Mouse (Mus musculus) heart, postnatal 0 days (tissue): ENCODE results near the gene Ttll6. TPM values are rescaled to one million over a fixed set of nuclear protein-coding genes. Genes with fewer than 3 reads are reported as not detected.

Experiments used
- ATAC-seq: fragments of 200-750 bp; cut with Nextera tagmentation; 2 replicates; pipeline ENCODE4 v1.8.0; 2017; ENCODE audit warnings: low read depth, moderate number of reproducible peaks, moderate library complexity; ENCODE audit not compliant: insufficient read depth
- DNase-seq: peaks from one replicate; pipeline ENCODE4 v3.0.0-alpha.2; 2016; ENCODE audit warnings: low spot score
- H3K27ac ChIP-seq: fragments of 300-500 bp; sonication (generic); 2 replicates; pipeline ENCODE4 v1.5.1; 2014; ENCODE audit warnings: low read depth, mild to moderate bottlenecking
- H3K27me3 ChIP-seq: fragments of 300-500 bp; sonication (generic); 2 replicates; pipeline ENCODE4 v1.6.1; 2014; ENCODE audit warnings: low read length, mixed read lengths; ENCODE audit not compliant: control insufficient read depth, insufficient read depth
- H3K36me3 ChIP-seq: fragments of 300-500 bp; sonication (generic); replicated peaks from 2 replicates; pipeline ENCODE4 v1.6.1; 2014; ENCODE audit warnings: low read length, mixed read lengths; ENCODE audit not compliant: control insufficient read depth, insufficient read depth
- H3K4me1 ChIP-seq: fragments of 300-500 bp; sonication (generic); 2 replicates; pipeline ENCODE4 v1.6.1; 2014; ENCODE audit warnings: antibody characterized with exemption; ENCODE audit not compliant: control insufficient read depth, insufficient read depth
- H3K4me2 ChIP-seq: fragments of 300-500 bp; sonication (generic); 2 replicates; pipeline ENCODE4 v1.6.1; 2014; ENCODE audit warnings: low read depth, mild to moderate bottlenecking, low read length, moderate library complexity
- H3K4me3 ChIP-seq: fragments of 300-500 bp; sonication (generic); 2 replicates; pipeline ENCODE4 v1.5.1; 2014; ENCODE audit warnings: low read depth, low read length
- H3K9ac ChIP-seq: fragments of 300-500 bp; sonication (generic); replicated peaks from 2 replicates; pipeline ENCODE4 v1.6.1; 2014; ENCODE audit warnings: low read depth, low read length, mixed read lengths
- H3K9me3 ChIP-seq: fragments of 300-500 bp; sonication (generic); replicated peaks from 2 replicates; pipeline ENCODE4 v1.6.1; 2016; ENCODE audit warnings: low read length; ENCODE audit not compliant: control insufficient read depth
- CTCF ChIP-seq: IDR thresholded peaks from 2 replicates; pipeline ENCODE4 v1.5.1; 2016; ENCODE audit warnings: antibody characterized with exemption, control low read depth, low read depth
- EP300 ChIP-seq: IDR thresholded peaks from 2 replicates; pipeline ENCODE4 v1.6.1; 2016; ENCODE audit warnings: antibody characterized with exemption, low read depth
- WGBS: fragments of 180-500 bp; shearing (Covaris S2); extraction: QIAGEN DNeasy Blood & Tissue Kit; methylation state at CpG from one replicate; pipeline ENCODE4 v1.1.7; 2014; 5-methylcytosine and 5-hydroxymethylcytosine counted together
- polyA plus RNA-seq: library from polyadenylated mRNA; unstranded; fragments of >200 nt; fragmentation: Nextera tagmentation; extraction: Ambion mirVana; gene quantifications from 2 replicates; pipeline ENCODE4 v1.2.1, GENCODE M21; 2015
- total RNA-seq: library from RNA; depleted of rRNA; stranded (reverse); fragments of >200 nt; gene quantifications from 2 replicates; pipeline ENCODE4 v1.2.3, GENCODE M21; 2014; ENCODE audit warnings: low replicate concordance

The Ttll6 gene
- total and polyA plus RNA-seq, 2 experiments from 2014 or later, result not detected

DNA sequence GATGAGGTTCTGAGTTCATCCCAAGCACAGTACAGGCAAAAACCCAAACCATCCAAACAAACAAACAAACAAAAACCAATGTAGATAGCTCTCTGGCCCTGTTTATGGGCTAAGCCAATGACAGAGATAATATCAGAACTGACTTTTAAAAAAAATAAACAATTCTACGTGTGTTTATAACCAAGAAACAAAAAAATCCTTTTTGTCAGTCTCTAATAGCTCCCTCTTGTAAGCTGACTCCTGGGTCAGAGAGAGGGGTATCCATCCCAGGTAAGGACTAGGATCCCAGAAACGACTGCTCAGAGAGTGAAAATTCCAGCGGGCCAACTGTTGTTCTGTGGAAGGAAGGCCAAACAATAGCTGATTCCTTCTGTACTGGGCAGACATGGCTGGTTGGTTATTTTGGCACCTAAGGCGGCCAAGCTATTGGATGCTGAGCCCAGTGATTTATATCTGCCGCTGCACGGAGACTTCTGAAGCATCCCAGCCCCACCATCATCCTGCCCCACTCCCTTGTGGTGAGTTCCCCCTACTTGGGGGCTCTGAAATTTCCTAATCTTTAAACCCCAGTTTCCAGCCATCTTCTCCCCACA lies 45.4 kb downstream of the Ttll6 start:
- WGBS, result under 1% methylated on average over 6 of the region's 6 CpGs
- ATAC-seq, result no peak

DNA sequence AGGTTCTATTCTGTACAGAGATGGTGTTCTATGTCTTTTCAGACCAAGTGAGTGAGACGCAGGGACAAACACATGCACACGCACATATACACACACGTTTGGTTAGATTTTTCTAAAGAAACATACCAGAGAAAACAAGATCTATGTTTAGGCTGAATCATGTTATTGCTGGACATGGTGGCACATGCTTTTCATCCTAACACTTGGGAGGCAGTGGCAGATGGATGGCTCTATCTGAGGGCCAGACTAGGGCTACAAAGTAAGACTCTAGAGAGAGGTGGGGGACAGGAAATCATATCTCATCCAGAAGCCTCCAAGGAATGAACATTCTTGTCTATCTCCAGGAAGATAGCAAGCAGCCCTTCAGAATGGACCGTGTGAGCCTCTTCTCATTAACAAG lies 47.5 kb downstream of the Ttll6 start:
- 17% methylated on average over 4 of the region's 4 CpGs for WGBS
- ATAC-seq (no peak), DNase-seq (no peak)

More for the DNA sequence above, 45.4 kb downstream of the Ttll6 start:
- peaks cover 6% of the 10 kb centered on the region for H3K9me3 ChIP-seq
- TF ChIP-seq EP300 (no peak), CTCF (no peak)
- H3K9ac ChIP-seq, result no peak overlapping the region
- H3K36me3 ChIP-seq, result no peaks in the 10 kb centered on the region
- no peak overlapping the region for H3K27ac ChIP-seq
- H3K4me1 ChIP-seq, result no peaks in the 10 kb centered on the region
- peaks cover 100% of the 10 kb centered on the region for H3K27me3 ChIP-seq
- no peak for DNase-seq
- no peak overlapping the region for H3K4me3 ChIP-seq
- H3K4me2 ChIP-seq, result no peak overlapping the region

DNA sequence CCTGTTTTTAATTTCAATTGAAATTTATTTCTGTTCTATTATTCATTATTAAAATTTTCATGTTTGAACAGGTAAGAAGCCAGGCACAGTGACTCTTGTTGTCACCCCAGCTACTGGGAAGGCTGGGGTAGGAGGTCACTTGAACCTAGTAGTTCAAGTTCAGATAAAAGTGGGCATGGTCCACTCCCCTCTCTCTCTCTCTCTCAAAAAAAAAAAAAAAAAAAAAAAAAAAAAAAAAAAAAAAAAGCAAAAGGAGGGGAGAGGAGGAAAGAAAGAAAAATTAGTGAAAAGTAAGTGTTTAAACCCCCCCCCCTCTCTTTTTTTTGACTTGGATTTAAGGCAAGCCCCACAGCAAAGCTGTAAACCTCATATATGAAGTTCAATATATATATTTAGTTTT lies 50.6 kb downstream of the Ttll6 start:
- no peak for TF ChIP-seq EP300
- TF ChIP-seq CTCF, result no peak
- Histone ChIP-seq H3K9me3 (peaks cover 6% of the 10 kb centered on the region), H3K27ac (no peak overlapping the region), H3K4me3 (no peak overlapping the region), H3K4me2 (no peak overlapping the region), H3K27me3 (peaks cover 99% of the 10 kb centered on the region), H3K4me1 (no peaks in the 10 kb centered on the region), H3K9ac (no peak overlapping the region), H3K36me3 (no peaks in the 10 kb centered on the region)
- ATAC-seq (no peak), DNase-seq (no peak)

More for the DNA sequence above, 47.5 kb downstream of the Ttll6 start:
- no peak for TF ChIP-seq EP300
- TF ChIP-seq CTCF, result no peak
- no peak overlapping the region for H3K27ac ChIP-seq
- peaks cover 6% of the 10 kb centered on the region for H3K9me3 ChIP-seq
- H3K4me3 ChIP-seq, result no peak overlapping the region
- no peak overlapping the region for H3K4me2 ChIP-seq
- no peaks in the 10 kb centered on the region for H3K4me1 ChIP-seq
- peaks cover 99% of the 10 kb centered on the region for H3K27me3 ChIP-seq
- H3K36me3 ChIP-seq, result no peaks in the 10 kb centered on the region
- H3K9ac ChIP-seq, result no peak overlapping the region

GRCm38 (mm10) chr11:96187321-96187720 lies 53.7 kb downstream of the Ttll6 start:
- H3K9ac ChIP-seq, result no peak overlapping the region
- no peak overlapping the region for H3K4me2 ChIP-seq
- TF ChIP-seq CTCF (no peak), EP300 (no peak)
- ATAC-seq (no peak), DNase-seq (no peak)
- 20% methylated on average over 4 of the region's 4 CpGs for WGBS
- peaks cover 6% of the 10 kb centered on the region for H3K9me3 ChIP-seq
- H3K4me1 ChIP-seq, result no peaks in the 10 kb centered on the region
- H3K27ac ChIP-seq, result no peak overlapping the region
- no peak overlapping the region for H3K4me3 ChIP-seq
- no peaks in the 10 kb centered on the region for H3K36me3 ChIP-seq
- H3K27me3 ChIP-seq, result peaks cover 98% of the 10 kb centered on the region

DNA sequence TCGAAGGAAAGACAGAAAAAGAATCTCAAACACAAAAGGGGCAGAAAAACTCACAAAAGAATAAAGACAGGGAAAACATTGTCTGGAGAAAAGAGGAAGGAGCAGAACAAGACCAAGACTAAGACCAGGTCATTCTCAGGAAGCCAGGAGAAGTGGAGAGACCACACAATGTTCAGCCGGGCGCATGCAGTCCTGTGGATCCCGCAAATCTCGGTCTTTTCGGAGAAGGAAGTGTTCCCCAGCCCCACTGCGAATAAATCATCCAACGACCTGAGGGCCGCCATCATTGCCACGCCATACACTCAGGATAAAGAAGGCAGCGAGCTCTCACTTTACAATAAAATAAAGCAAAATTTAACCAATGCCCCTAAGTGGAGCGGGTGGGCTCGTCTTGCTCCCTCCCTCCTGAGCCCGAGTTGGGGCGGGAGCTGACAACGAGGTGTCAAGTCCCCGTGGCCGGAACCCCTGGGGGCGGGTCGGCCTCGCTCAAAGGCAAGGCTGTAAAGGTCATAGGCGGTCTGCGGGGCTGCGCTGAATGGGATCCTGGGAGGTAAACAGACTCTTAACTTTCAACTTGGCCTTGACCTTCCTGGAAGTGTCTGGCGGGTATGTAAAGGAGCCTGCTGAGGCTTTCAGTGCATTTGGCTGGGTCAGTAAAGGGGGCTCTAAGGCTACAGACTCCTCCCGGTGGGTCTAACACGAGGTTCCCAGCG lies 56.4 kb downstream of the Ttll6 start:
- no peak for ATAC-seq

More for the DNA sequence above, 56.4 kb downstream of the Ttll6 start:
- no peaks in the 10 kb centered on the region for H3K4me1 ChIP-seq
- TF ChIP-seq EP300 (no peak), CTCF (no peak)
- DNase-seq, result no peak
- H3K4me2 ChIP-seq, result no peak overlapping the region
- H3K9ac ChIP-seq, result no peak overlapping the region
- H3K27me3 ChIP-seq, result peaks cover 99% of the 10 kb centered on the region
- H3K9me3 ChIP-seq, result no peaks in the 10 kb centered on the region
- 3% methylated on average over 28 of the region's 28 CpGs for WGBS
- no peak overlapping the region for H3K27ac ChIP-seq
- no peaks in the 10 kb centered on the region for H3K36me3 ChIP-seq
- no peak overlapping the region for H3K4me3 ChIP-seq
